Comparison of ENCODE assay signal across 27 mouse cellular contexts in the genomic region with DNA sequence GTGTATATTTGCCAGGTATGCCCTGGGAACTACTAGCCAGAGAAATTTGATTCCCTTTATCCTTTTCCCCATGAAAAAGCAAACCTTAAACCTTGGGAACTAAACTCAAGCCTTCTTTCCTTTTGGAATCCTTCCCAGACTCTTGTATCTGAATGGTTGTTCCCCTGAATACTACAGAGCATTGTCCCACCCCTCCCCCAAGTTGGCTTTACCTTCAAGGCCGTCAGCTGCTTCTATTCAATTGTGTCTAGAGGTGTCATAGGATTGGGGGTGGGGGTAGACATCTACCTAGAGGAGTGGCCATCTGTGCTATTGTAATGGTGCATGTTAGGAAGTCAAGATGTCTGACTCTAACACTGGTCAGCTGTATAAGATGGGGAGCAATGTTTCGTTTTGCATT.
DNase-seq lines count a peak whose midpoint lies in the region; ATAC-seq and TF ChIP-seq lines count a peak whose summit lies in the region.
"Had no signal": no experiment of that assay in that cellular context is flagged by ENCODE, and none has a peak within 500 bp of the region (broad histone marks: within the 10 kb centered on the region; RNA-seq: fewer than 3 reads in every experiment).

No protein-coding gene starts in this region.

- H3K9me3 ChIP-seq in forebrain, embryonic 14.5 days (replicated peaks; ENCODE audit: control insufficient read depth, low read length), result no peaks in the 10 kb centered on the region
- H3K9me3 ChIP-seq in forebrain, embryonic 12.5 days, result no peaks in the 10 kb centered on the region
- H3K9me3 ChIP-seq in hindbrain, postnatal 0 days (ENCODE audit: low read length), result no peaks in the 10 kb centered on the region
- H3K9me3 ChIP-seq in hindbrain, embryonic 11.5 days (ENCODE audit: control insufficient read depth, low read length), result no peaks in the 10 kb centered on the region
- no peaks in the 10 kb centered on the region for H3K9me3 ChIP-seq in limb, embryonic 14.5 days (ENCODE audit: control insufficient read depth, low read length)
- H3K9me3 ChIP-seq in limb, embryonic 10.5 days (replicated peaks), result no peaks in the 10 kb centered on the region
- H3K9me3 ChIP-seq: embryonic facial prominence, embryonic 12.5 days; embryonic facial prominence, embryonic 15.5 days; forebrain, embryonic 10.5 days; forebrain, embryonic 13.5 days; G1E had no signal

- no peak overlapping the region for H3K4me3 ChIP-seq in cerebellum, adult 2 months (replicated peaks; ENCODE audit: insufficient read depth, low read depth, low read length)
- no peak overlapping the region for H3K4me3 ChIP-seq in forebrain, embryonic 14.5 days (ENCODE audit: low read depth, low read length)
- H3K4me3 ChIP-seq in forebrain, embryonic 12.5 days (replicated peaks), result no peak overlapping the region
- H3K4me3 ChIP-seq in hindbrain, postnatal 0 days (ENCODE audit: low read length), result no peak overlapping the region
- no peak overlapping the region for H3K4me3 ChIP-seq in hindbrain, embryonic 11.5 days (ENCODE audit: low read depth, low read length)
- H3K4me3 ChIP-seq in limb, embryonic 14.5 days (replicated peaks; ENCODE audit: low read length), result no peak overlapping the region
- H3K4me3 ChIP-seq in limb, embryonic 10.5 days, result no peak overlapping the region
- H3K4me3 ChIP-seq: embryonic facial prominence, embryonic 12.5 days; embryonic facial prominence, embryonic 15.5 days; erythroblast, embryonic 14.5 days; forebrain, embryonic 10.5 days; forebrain, embryonic 13.5 days had no signal

- no peaks in the 10 kb centered on the region for H3K27me3 ChIP-seq in cerebellum, adult 2 months (ENCODE audit: control insufficient read depth, insufficient read depth, low read length)
- H3K27me3 ChIP-seq in forebrain, embryonic 14.5 days (replicated peaks; ENCODE audit: control insufficient read depth, insufficient read depth, low read length), result no peaks in the 10 kb centered on the region
- H3K27me3 ChIP-seq in forebrain, embryonic 12.5 days, result no peaks in the 10 kb centered on the region
- H3K27me3 ChIP-seq in hindbrain, postnatal 0 days (ENCODE audit: insufficient read depth, low read length), result no peaks in the 10 kb centered on the region
- H3K27me3 ChIP-seq in hindbrain, embryonic 11.5 days (ENCODE audit: control insufficient read depth, insufficient read depth, low read length), result no peaks in the 10 kb centered on the region
- no peaks in the 10 kb centered on the region for H3K27me3 ChIP-seq in limb, embryonic 14.5 days (ENCODE audit: control insufficient read depth, insufficient read depth, low read length)
- H3K27me3 ChIP-seq in limb, embryonic 10.5 days (ENCODE audit: low read depth, poor library complexity, severe bottlenecking), result no peaks in the 10 kb centered on the region
- H3K27me3 ChIP-seq: embryonic facial prominence, embryonic 12.5 days; embryonic facial prominence, embryonic 15.5 days; forebrain, embryonic 13.5 days; Patski had no signal

- peaks cover 15% of the 10 kb centered on the region for H3K4me1 ChIP-seq in cerebellum, adult 2 months (ENCODE audit: control insufficient read depth, insufficient read depth, low read length)
- H3K4me1 ChIP-seq in forebrain, embryonic 14.5 days (ENCODE audit: control insufficient read depth, insufficient read depth, low read length), result 0 out of 2 replicates have a peak, but pooled peaks cover 8% of the 10 kb centered on the region
- H3K4me1 ChIP-seq in forebrain, embryonic 12.5 days, result peaks cover 33% of the 10 kb centered on the region
- peaks cover 7% of the 10 kb centered on the region; the same call in 1 of the 2 replicates for H3K4me1 ChIP-seq in hindbrain, postnatal 0 days (ENCODE audit: insufficient read depth, low read length)
- H3K4me1 ChIP-seq in hindbrain, embryonic 11.5 days (replicated peaks; ENCODE audit: control insufficient read depth, insufficient read depth, low read length), result no peaks in the 10 kb centered on the region
- no peaks in the 10 kb centered on the region for H3K4me1 ChIP-seq in limb, embryonic 14.5 days (ENCODE audit: control insufficient read depth, insufficient read depth, low read length)
- peaks cover 4% of the 10 kb centered on the region for H3K4me1 ChIP-seq in limb, embryonic 10.5 days
- H3K4me1 ChIP-seq: embryonic facial prominence, embryonic 12.5 days; embryonic facial prominence, embryonic 15.5 days had no signal

- no peaks in the 10 kb centered on the region for H3K36me3 ChIP-seq in forebrain, embryonic 14.5 days (ENCODE audit: control insufficient read depth, insufficient read depth, low read length)
- H3K36me3 ChIP-seq in forebrain, embryonic 12.5 days (replicated peaks), result no peaks in the 10 kb centered on the region
- H3K36me3 ChIP-seq in hindbrain, postnatal 0 days (ENCODE audit: insufficient read depth, low read length), result no peaks in the 10 kb centered on the region
- H3K36me3 ChIP-seq in hindbrain, embryonic 11.5 days (ENCODE audit: control insufficient read depth, insufficient read depth, low read length), result no peaks in the 10 kb centered on the region
- no peaks in the 10 kb centered on the region for H3K36me3 ChIP-seq in limb, embryonic 14.5 days (ENCODE audit: control insufficient read depth, insufficient read depth, low read length)
- no peaks in the 10 kb centered on the region for H3K36me3 ChIP-seq in limb, embryonic 10.5 days
- H3K36me3 ChIP-seq: embryonic facial prominence, embryonic 12.5 days; embryonic facial prominence, embryonic 15.5 days; forebrain, embryonic 10.5 days; G1E had no signal

- no peak overlapping the region for H3K4me2 ChIP-seq in forebrain, embryonic 14.5 days (ENCODE audit: low read length)
- H3K4me2 ChIP-seq in forebrain, embryonic 12.5 days, result no peak overlapping the region
- H3K4me2 ChIP-seq in hindbrain, postnatal 0 days (ENCODE audit: low read depth, low read length), result no peak overlapping the region
- H3K4me2 ChIP-seq in hindbrain, embryonic 11.5 days (replicated peaks; ENCODE audit: low read depth, low read length), result no peak overlapping the region
- no peak overlapping the region for H3K4me2 ChIP-seq in limb, embryonic 14.5 days (replicated peaks; ENCODE audit: low read depth, low read length, severe bottlenecking)
- H3K4me2 ChIP-seq: embryonic facial prominence, embryonic 12.5 days; embryonic facial prominence, embryonic 15.5 days; forebrain, embryonic 13.5 days had no signal

- peak; percentile 42 to 63 for DNase-seq in cerebellum, postnatal 10 days
- DNase-seq in cerebellum, adult 2 months, result no peak
- peak; percentile 38 for DNase-seq in forebrain, embryonic 14.5 days (ENCODE audit: low spot score)
- peak; percentile 23 for DNase-seq in hindbrain, postnatal 0 days (ENCODE audit: low spot score)
- no peak for DNase-seq in hindbrain, embryonic 11.5 days (ENCODE audit: low spot score)
- peak; percentile 42 for DNase-seq in limb, embryonic 14.5 days (ENCODE audit: low spot score)
- no peak for DNase-seq in limb, embryonic 10.5 days (ENCODE audit: low spot score)
- DNase-seq: adrenal gland, adult 8-10 months; adrenal gland, postnatal 14 days; adrenal gland, postnatal 36 days; B cell, adult 2 months; cerebellum, adult 11 months; cerebellum, adult 18-20 months; cerebellum, adult 9-10 months; cerebellum, postnatal 36 days; embryo, embryonic 11 days had no signal

- no peak for ATAC-seq in forebrain, embryonic 14.5 days
- no peak for ATAC-seq in forebrain, embryonic 12.5 days (ENCODE audit: low FRiP score)
- ATAC-seq in hindbrain, postnatal 0 days, result peak; percentile 45; the same call in 1 of the 2 replicates
- no peak for ATAC-seq in hindbrain, embryonic 11.5 days (ENCODE audit: low FRiP score)
- no peak for ATAC-seq in limb, embryonic 14.5 days (ENCODE audit: low FRiP score, low read depth)
- ATAC-seq: activated CD4-positive, CD25-positive, alpha-beta regulatory T cell, adult 4 months; CD4-positive, CD25-positive, alpha-beta regulatory T cell, adult 4 months; forebrain, embryonic 13.5 days; forebrain, embryonic 16.5 days; Patski had no signal

- H3K9ac ChIP-seq in forebrain, embryonic 14.5 days (ENCODE audit: low read length), result no peak overlapping the region
- no peak overlapping the region for H3K9ac ChIP-seq in forebrain, embryonic 12.5 days
- H3K9ac ChIP-seq in hindbrain, postnatal 0 days (replicated peaks; ENCODE audit: low read length), result no peak overlapping the region
- no peak overlapping the region for H3K9ac ChIP-seq in hindbrain, embryonic 11.5 days (ENCODE audit: low read depth, low read length)
- H3K9ac ChIP-seq in limb, embryonic 14.5 days (ENCODE audit: low read depth, low read length, severe bottlenecking), result no peak overlapping the region
- H3K9ac ChIP-seq: embryonic facial prominence, embryonic 12.5 days; embryonic facial prominence, embryonic 15.5 days; forebrain, embryonic 13.5 days had no signal

- TF ChIP-seq POLR2A in cerebellum, adult 2 months (IDR thresholded peaks at IDR 0.05; ENCODE audit: borderline replicate concordance, insufficient read depth, low read length), result no peak
- no peak for TF ChIP-seq POLR2A in limb, embryonic 14.5 days (IDR thresholded peaks at IDR 0.05; ENCODE audit: borderline replicate concordance, extremely low read depth, insufficient read depth, insufficient read length)

- WGBS in cerebellum, adult 2 months, result 75% methylated on average over 2 of the region's 2 CpGs
- WGBS in forebrain, embryonic 14.5 days, result 58% methylated on average over 2 of the region's 2 CpGs
- 66% methylated on average over 2 of the region's 2 CpGs for WGBS in forebrain, embryonic 12.5 days
- 70% methylated on average over 2 of the region's 2 CpGs for WGBS in hindbrain, postnatal 0 days
- WGBS in hindbrain, embryonic 11.5 days, result 73% methylated on average over 2 of the region's 2 CpGs
- WGBS in limb, embryonic 14.5 days, result 65% methylated on average over 2 of the region's 2 CpGs
- 83% methylated on average over 2 of the region's 2 CpGs for WGBS in limb, embryonic 10.5 days

- no peak for TF ChIP-seq CTCF in cerebellum, adult 2 months (IDR thresholded peaks at IDR 0.05; ENCODE audit: borderline replicate concordance, insufficient read depth, low read depth, low read length)
- no peak for TF ChIP-seq CTCF in hindbrain, postnatal 0 days (IDR thresholded peaks at IDR 0.05; ENCODE audit: low read depth)

- H3K27ac ChIP-seq in cerebellum, adult 2 months (ENCODE audit: insufficient read depth, low read length), result no peak overlapping the region
- H3K27ac ChIP-seq in forebrain, embryonic 14.5 days (ENCODE audit: low read depth, low read length), result no peak overlapping the region
- H3K27ac ChIP-seq in forebrain, embryonic 12.5 days, result no peak overlapping the region
- no peak overlapping the region for H3K27ac ChIP-seq in hindbrain, postnatal 0 days
- no peak overlapping the region for H3K27ac ChIP-seq in hindbrain, embryonic 11.5 days (ENCODE audit: low read depth, low read length)
- no peak overlapping the region for H3K27ac ChIP-seq in limb, embryonic 14.5 days (replicated peaks; ENCODE audit: low read depth, low read length)
- H3K27ac ChIP-seq in limb, embryonic 10.5 days, result no peak overlapping the region
- H3K27ac ChIP-seq: embryonic facial prominence, embryonic 12.5 days; embryonic facial prominence, embryonic 15.5 days; forebrain, embryonic 10.5 days; forebrain, embryonic 13.5 days had no signal

Comparison
In these comparisons a context has a peak if more than half of its experiments do, and no peak if none do; other contexts are left out.
1. DNase-seq: peak in cerebellum, postnatal 10 days (2 of 2), forebrain, embryonic 14.5 days (single experiment), hindbrain, postnatal 0 days (single experiment) and limb, embryonic 14.5 days (single experiment); none in cerebellum, adult 2 months (0 of 2), hindbrain, embryonic 11.5 days (single experiment) and limb, embryonic 10.5 days (single experiment).